Mouse (Mus musculus): Measurements from ENCODE around the gene Spib. TPM values are rescaled to one million over a fixed set of nuclear protein-coding genes. Genes with fewer than 3 reads are reported as not detected.

The Spib gene
- polyA plus RNA-seq, 1 experiment from 2014 or later: not detected

DNA sequence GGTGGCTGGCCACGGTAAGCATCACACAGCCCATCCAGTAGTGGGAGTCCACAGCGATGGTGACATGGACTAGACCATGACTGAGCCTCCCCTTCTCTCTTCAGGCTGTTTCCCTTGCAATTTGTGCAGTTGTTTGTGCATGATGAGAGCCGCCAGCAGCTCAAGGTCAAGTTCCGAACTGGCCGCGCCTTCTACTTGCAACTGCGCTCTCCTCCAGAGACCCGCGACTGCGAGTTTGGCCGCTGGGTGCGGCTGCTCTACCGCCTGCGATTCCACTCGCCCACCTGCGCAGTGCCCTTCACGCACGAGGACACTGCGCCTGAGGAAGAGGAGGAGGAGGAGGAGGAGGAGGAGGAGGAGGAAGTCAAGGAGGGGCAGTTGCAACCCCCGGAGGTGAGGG is 31.8 kb downstream of the Spib start:
- peaks cover 22% of the 10 kb centered on the region for H3K27me3 ChIP-seq (ENCODE audit: low read depth, poor library complexity, severe bottlenecking)
- no peak for DNase-seq (ENCODE audit: low spot score)
- peaks cover 20% of the 10 kb centered on the region for H3K4me1 ChIP-seq
- no peak overlapping the region for H3K27ac ChIP-seq
- H3K4me3 ChIP-seq: no peak overlapping the region
- WGBS: 63% methylated on average over 20 of the region's 20 CpGs
- H3K36me3 ChIP-seq: no peaks in the 10 kb centered on the region
- no peaks in the 10 kb centered on the region for H3K9me3 ChIP-seq (replicated peaks)

DNA sequence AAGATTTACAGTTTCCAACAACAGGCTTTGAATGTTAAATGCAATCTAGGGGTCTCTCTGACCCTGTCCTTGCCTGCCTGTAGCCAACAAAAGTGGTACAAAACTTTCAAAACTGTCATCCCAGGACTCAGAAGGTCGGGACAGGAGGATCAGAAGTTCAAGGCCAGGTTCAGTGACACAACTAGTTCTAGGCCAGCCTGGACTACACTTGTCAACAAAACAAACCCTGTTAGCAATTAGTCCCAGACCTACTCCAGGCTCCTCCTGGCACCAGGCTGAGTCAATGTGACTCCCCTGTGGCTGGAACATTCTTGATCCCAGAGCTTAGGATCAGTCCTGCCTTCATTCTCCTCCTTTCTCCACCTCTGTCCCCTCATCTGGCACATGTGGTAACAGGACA is 32.9 kb downstream of the Spib start:
- Histone ChIP-seq H3K36me3 (peaks cover 8% of the 10 kb centered on the region), H3K9me3 (replicated peaks) (no peaks in the 10 kb centered on the region), H3K4me3 (no peak overlapping the region), H3K4me1 (peaks cover 24% of the 10 kb centered on the region), H3K27me3 (ENCODE audit: low read depth, poor library complexity, severe bottlenecking) (peaks cover 22% of the 10 kb centered on the region), H3K27ac (no peak overlapping the region)
- WGBS: 79% methylated on average over 1 of the region's 1 CpGs
- DNase-seq (ENCODE audit: low spot score): no peak

GRCm38 (mm10) chr7:44497361-44498055 is 34.4 kb downstream of the Spib start:
- 84% methylated on average over 10 of the region's 10 CpGs for WGBS
- Histone ChIP-seq H3K9me3 (replicated peaks) (no peaks in the 10 kb centered on the region), H3K36me3 (peaks cover 21% of the 10 kb centered on the region), H3K4me3 (peak overlapping the region; percentile 79), H3K27ac (peak overlapping the region; percentile 97; the same call in 1 of the 2 replicates), H3K4me1 (peaks cover 24% of the 10 kb centered on the region), H3K27me3 (ENCODE audit: low read depth, poor library complexity, severe bottlenecking) (peaks cover 22% of the 10 kb centered on the region)
- no peak for DNase-seq (ENCODE audit: low spot score)

DNA sequence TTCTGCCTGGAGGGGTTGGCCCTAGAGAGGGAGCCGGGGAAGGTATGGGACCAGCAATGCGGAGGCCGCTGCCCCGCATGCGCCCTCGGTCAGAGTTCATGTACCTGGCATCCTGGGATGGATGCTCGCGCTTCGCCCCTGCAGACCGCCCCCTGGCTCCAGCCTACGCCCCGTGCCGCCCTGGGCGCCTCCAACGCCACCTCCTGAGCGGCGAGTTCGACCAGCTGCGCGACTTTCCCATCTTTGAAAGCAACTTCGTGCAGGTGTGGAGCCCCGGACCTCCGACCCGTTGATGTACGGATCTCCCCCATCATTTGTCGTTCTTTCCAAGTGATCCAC is 35.1 kb downstream of the Spib start:
- peaks cover 22% of the 10 kb centered on the region for H3K27me3 ChIP-seq (ENCODE audit: low read depth, poor library complexity, severe bottlenecking)
- peak overlapping the region; percentile 97 for H3K27ac ChIP-seq
- DNase-seq (ENCODE audit: low spot score): no peak
- peak overlapping the region; percentile 79 for H3K4me3 ChIP-seq
- H3K4me1 ChIP-seq: peaks cover 24% of the 10 kb centered on the region
- peaks cover 29% of the 10 kb centered on the region for H3K36me3 ChIP-seq
- no peaks in the 10 kb centered on the region for H3K9me3 ChIP-seq (replicated peaks)
- under 1% methylated on average over 24 of the region's 26 CpGs for WGBS

DNA sequence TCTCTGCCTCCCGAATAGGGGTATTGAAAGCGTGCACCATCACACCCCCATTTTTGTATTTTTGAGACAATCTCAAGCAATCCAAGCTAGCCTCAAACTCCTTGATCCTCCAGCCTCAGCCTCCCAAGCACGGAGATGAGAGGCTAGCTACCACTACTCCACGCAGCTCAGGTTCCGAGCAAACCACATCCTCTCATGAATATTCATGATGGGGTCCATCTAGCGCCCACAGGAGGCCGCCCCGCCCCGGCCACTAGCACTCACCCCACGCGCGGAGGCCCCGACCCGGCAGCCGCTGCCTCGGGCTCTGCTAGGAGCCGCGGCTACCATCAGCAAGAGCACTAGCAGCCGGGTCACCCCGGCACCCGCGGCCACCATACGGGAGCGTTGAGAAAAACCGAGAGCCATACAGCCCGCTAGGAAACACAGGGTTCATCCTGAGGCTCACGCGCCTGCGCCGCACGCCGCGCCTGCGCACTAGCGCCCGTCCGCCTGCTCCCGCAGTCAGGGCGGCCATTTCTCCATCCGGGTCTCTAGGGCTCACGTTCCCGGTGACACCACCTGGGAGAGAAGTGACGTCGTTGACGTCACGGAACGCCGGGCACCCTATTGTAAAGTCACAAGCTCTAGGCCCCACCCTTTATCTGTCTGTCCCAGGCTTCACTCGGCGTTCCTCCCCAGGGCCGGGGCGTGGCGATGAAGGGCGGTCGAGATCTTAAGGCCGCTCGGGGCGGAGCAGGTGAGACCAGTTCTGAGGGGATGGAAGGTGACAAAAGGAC is 35.7 kb downstream of the Spib start, which contains the start of the genes Emc10 and Fam71e1:
Gene Emc10, minus strand, starts transcription at position 538 of the 779 bp plus-strand sequence.
Gene Fam71e1, plus strand, starts transcription at position 590 of the 779 bp plus-strand sequence.
- Histone ChIP-seq H3K36me3 (peaks cover 34% of the 10 kb centered on the region), H3K27ac (peak within 1 kb of the TSS; percentile 97), H3K9me3 (replicated peaks) (no peaks in the 10 kb centered on the region), H3K27me3 (ENCODE audit: low read depth, poor library complexity, severe bottlenecking) (peaks cover 22% of the 10 kb centered on the region), H3K4me3 (peak within 1 kb of the TSS; percentile 79), H3K4me1 (peaks cover 24% of the 10 kb centered on the region)
- DNase-seq (ENCODE audit: low spot score): peak; percentile 99
- WGBS: under 1% methylated on average over 58 of the region's 58 CpGs

- 89% methylated on average over 7 of the region's 7 CpGs for WGBS
These were observed 36.8 kb downstream of the Spib start for GRCm38 (mm10) chr7:44495086-44495485.

DNA sequence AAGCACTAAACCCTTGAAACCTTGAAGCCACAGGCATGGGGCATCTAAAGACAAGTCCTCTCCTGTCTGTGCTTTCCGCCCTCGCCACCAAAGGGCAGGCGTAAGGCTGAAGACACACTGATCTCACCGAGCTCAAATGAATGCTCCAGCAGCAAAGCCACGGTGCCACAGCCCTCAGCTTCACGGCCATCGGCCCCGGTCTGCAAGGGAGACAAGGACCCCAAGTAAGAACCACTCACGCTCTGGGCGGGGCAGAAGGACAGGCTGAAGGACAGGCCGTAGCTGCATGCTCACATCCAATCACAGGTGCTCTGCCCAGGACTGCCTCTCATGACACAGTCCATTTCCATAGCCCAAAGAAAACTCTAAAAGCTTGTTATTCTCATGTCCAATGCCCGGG is 37.2 kb downstream of the Spib start:
- H3K36me3 ChIP-seq: peaks cover 49% of the 10 kb centered on the region
- WGBS: 94% methylated on average over 12 of the region's 12 CpGs
- no peak for DNase-seq (ENCODE audit: low spot score)
- H3K9me3 ChIP-seq (replicated peaks): no peaks in the 10 kb centered on the region
- H3K4me1 ChIP-seq: peaks cover 24% of the 10 kb centered on the region
- H3K27me3 ChIP-seq (ENCODE audit: low read depth, poor library complexity, severe bottlenecking): peaks cover 9% of the 10 kb centered on the region
- H3K4me3 ChIP-seq: no peak overlapping the region
- no peak overlapping the region for H3K27ac ChIP-seq

More at GRCm38 (mm10) chr7:44495086-44495485, 36.8 kb downstream of the Spib start:
- no peak for DNase-seq (ENCODE audit: low spot score)
- H3K27ac ChIP-seq: no peak overlapping the region
- no peaks in the 10 kb centered on the region for H3K9me3 ChIP-seq (replicated peaks)
- peaks cover 24% of the 10 kb centered on the region for H3K4me1 ChIP-seq
- peak overlapping the region; percentile 79 for H3K4me3 ChIP-seq
- peaks cover 45% of the 10 kb centered on the region for H3K36me3 ChIP-seq
- peaks cover 13% of the 10 kb centered on the region for H3K27me3 ChIP-seq (ENCODE audit: low read depth, poor library complexity, severe bottlenecking)

GRCm38 (mm10) chr7:44492166-44492826 is 39.6 kb downstream of the Spib start:
- H3K4me1 ChIP-seq: peaks cover 19% of the 10 kb centered on the region
- DNase-seq (ENCODE audit: low spot score): no peak
- no peaks in the 10 kb centered on the region for H3K27me3 ChIP-seq (ENCODE audit: low read depth, poor library complexity, severe bottlenecking)
- WGBS: 93% methylated on average over 21 of the region's 21 CpGs
- H3K27ac ChIP-seq: no peak overlapping the region
- H3K36me3 ChIP-seq: peaks cover 62% of the 10 kb centered on the region
- H3K4me3 ChIP-seq: no peak overlapping the region
- no peaks in the 10 kb centered on the region for H3K9me3 ChIP-seq (replicated peaks)

DNA sequence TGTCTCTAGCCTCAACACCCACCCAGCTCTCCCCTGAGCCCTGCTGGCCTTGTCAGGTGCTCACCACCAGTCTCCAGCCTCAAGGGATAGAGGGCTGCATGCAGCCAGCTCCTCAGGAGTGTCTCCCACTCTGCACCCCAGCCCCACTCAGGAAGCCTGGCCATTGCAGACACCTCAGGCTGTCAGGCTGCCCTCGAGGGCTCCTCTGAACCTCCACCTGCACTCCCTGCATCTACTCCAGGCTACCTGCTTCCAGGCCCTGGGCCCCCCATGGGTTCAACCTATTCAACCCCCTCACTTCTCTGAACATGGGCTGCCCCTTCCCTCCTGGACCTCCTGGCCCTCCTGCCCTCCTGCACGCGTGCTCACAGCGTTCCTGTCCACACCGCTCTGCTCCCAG is 40.5 kb downstream of the Spib start:
- Histone ChIP-seq H3K36me3 (peaks cover 62% of the 10 kb centered on the region), H3K27me3 (ENCODE audit: low read depth, poor library complexity, severe bottlenecking) (no peaks in the 10 kb centered on the region), H3K9me3 (replicated peaks) (no peaks in the 10 kb centered on the region), H3K4me1 (peaks cover 13% of the 10 kb centered on the region), H3K27ac (no peak overlapping the region), H3K4me3 (no peak overlapping the region)
- DNase-seq (ENCODE audit: low spot score): no peak
- WGBS: 98% methylated on average over 5 of the region's 5 CpGs

DNA sequence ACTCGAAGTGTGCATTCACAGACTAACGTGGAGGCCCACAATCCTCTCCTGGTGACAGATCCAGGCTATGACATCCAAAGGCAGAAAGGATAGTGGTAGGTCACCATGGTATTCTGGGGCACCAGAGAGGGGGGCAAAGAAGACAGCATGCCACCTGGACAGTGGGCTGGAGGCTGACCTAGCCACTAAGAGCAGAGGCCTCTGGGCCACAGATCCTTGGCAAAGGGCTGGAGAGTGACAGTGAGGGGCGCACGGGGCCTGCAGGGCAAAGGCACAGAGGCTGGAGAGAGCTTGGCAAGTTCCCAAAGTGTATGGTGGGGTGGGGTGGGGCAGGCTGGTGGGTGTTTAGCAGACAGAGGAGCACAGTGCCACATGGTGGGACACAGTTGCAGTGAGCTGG is 41.6 kb downstream of the Spib start:
- Histone ChIP-seq H3K4me3 (no peak overlapping the region), H3K27ac (no peak overlapping the region), H3K27me3 (ENCODE audit: low read depth, poor library complexity, severe bottlenecking) (no peaks in the 10 kb centered on the region), H3K36me3 (peaks cover 62% of the 10 kb centered on the region), H3K4me1 (peaks cover 6% of the 10 kb centered on the region), H3K9me3 (replicated peaks) (no peaks in the 10 kb centered on the region)
- 98% methylated on average over 4 of the region's 4 CpGs for WGBS
- no peak for DNase-seq (ENCODE audit: low spot score)

GRCm38 (mm10) chr7:44488545-44488944 is 43.3 kb downstream of the Spib start:
- Histone ChIP-seq H3K9me3 (replicated peaks) (no peaks in the 10 kb centered on the region), H3K4me3 (no peak overlapping the region), H3K27me3 (ENCODE audit: low read depth, poor library complexity, severe bottlenecking) (no peaks in the 10 kb centered on the region), H3K27ac (no peak overlapping the region), H3K4me1 (no peaks in the 10 kb centered on the region), H3K36me3 (peaks cover 51% of the 10 kb centered on the region)
- DNase-seq (ENCODE audit: low spot score): no peak
- WGBS: 93% methylated on average over 8 of the region's 8 CpGs

- no peak for DNase-seq (ENCODE audit: low spot score)
- H3K4me3 ChIP-seq: no peak overlapping the region
- H3K4me1 ChIP-seq: no peaks in the 10 kb centered on the region
- peaks cover 46% of the 10 kb centered on the region for H3K36me3 ChIP-seq
- H3K27me3 ChIP-seq (ENCODE audit: low read depth, poor library complexity, severe bottlenecking): peaks cover 3% of the 10 kb centered on the region; the same call in 1 of the 2 replicates
- H3K9me3 ChIP-seq (replicated peaks): no peaks in the 10 kb centered on the region
- no peak overlapping the region for H3K27ac ChIP-seq
- WGBS: 87% methylated on average over 7 of the region's 7 CpGs
These were observed 43.9 kb downstream of the Spib start for GRCm38 (mm10) chr7:44487936-44488335.

All from limb, embryonic 10.5 days (tissue).